Comparison of ENCODE assay signal across 17 mouse cellular contexts in genomic region chr11:107676207-107676940, GRCm38 (mm10). TPM values are rescaled to one million over a fixed set of nuclear protein-coding genes. Genes with fewer than 3 reads are reported as not detected.
DNase-seq lines count a peak whose midpoint lies in the region; ATAC-seq and TF ChIP-seq lines count a peak whose summit lies in the region.
"Had no signal": no experiment of that assay in that cellular context is flagged by ENCODE, and none has a peak within 500 bp of the region (broad histone marks: within the 10 kb centered on the region; RNA-seq: fewer than 3 reads in every experiment).

No protein-coding gene starts in this region.

- DNase-seq in heart, adult 8-10 months (ENCODE audit: low spot score), result peak; percentile 7
- DNase-seq in heart, postnatal 14 days, result no peak
- peak; percentile 58 for DNase-seq in CH12.LX (ENCODE audit: extremely low read depth)
- DNase-seq in forebrain, embryonic 14.5 days (ENCODE audit: low spot score), result peak; percentile 23
- DNase-seq in embryo, embryonic 10 days (ENCODE audit: low spot score), result no peak
- DNase-seq in layer of hippocampus, adult 11-12 months (ENCODE audit: low spot score), result no peak
- no peak for DNase-seq in kidney, adult 11 months
- DNase-seq: adrenal gland, postnatal 14 days; cerebellum, adult 18-20 months; kidney, adult 18-20 months; lung, postnatal 36 days; thymus, adult 18-20 months had no signal

- no peak for TF ChIP-seq POLR2A in CH12.LX (IDR thresholded peaks at IDR 0.05; ENCODE audit: low read depth, low read length)

- TF ChIP-seq EP300 in CH12.LX (IDR thresholded peaks at IDR 0.05; ENCODE audit: low read length), result peak; percentile 70

- H3K9me3 ChIP-seq in CH12.LX (replicated peaks; ENCODE audit: low read length), result no peaks in the 10 kb centered on the region
- H3K9me3 ChIP-seq in forebrain, embryonic 14.5 days (replicated peaks; ENCODE audit: control insufficient read depth, low read length), result no peaks in the 10 kb centered on the region
- no peaks in the 10 kb centered on the region for H3K9me3 ChIP-seq in midbrain, embryonic 12.5 days
- H3K9me3 ChIP-seq: embryonic facial prominence, embryonic 12.5 days; heart, embryonic 15.5 days had no signal

- dilution Hi-C loops in CH12.LX (cut with MboI; ENCODE audit: extremely low pct_ligation_motif_present, extremely low pct_unique_long_range_greater_than_20kb, low sequenced_read_pairs), result no loop called here

- no peak overlapping the region for H3K9ac ChIP-seq in CH12.LX (ENCODE audit: insufficient read depth, low read depth)
- no peak overlapping the region for H3K9ac ChIP-seq in forebrain, embryonic 14.5 days (ENCODE audit: low read length)
- no peak overlapping the region for H3K9ac ChIP-seq in midbrain, embryonic 12.5 days (replicated peaks)
- H3K9ac ChIP-seq: embryonic facial prominence, embryonic 12.5 days; heart, embryonic 15.5 days had no signal

- no peak overlapping the region for H3K27ac ChIP-seq in CH12.LX (ENCODE audit: insufficient read depth, low read depth)
- peak overlapping the region; percentile 39; the same call in 1 of the 2 replicates for H3K27ac ChIP-seq in forebrain, embryonic 14.5 days (ENCODE audit: low read depth, low read length)
- H3K27ac ChIP-seq in midbrain, embryonic 12.5 days (replicated peaks), result peak overlapping the region; percentile 30; the same call in 1 of the 2 replicates
- H3K27ac ChIP-seq: embryonic facial prominence, embryonic 12.5 days; heart, embryonic 15.5 days had no signal

- no peak overlapping the region for H3K4me3 ChIP-seq in CH12.LX (replicated peaks in 1 of 3; ENCODE audit: low read depth in 2 of 3, low read length in 2 of 3, poor library complexity in 1 of 3)
- no peak overlapping the region for H3K4me3 ChIP-seq in forebrain, embryonic 14.5 days (ENCODE audit: low read depth, low read length)
- H3K4me3 ChIP-seq in midbrain, embryonic 12.5 days, result no peak overlapping the region
- H3K4me3 ChIP-seq: embryonic facial prominence, embryonic 12.5 days; heart, embryonic 15.5 days had no signal

- 35% methylated on average over 17 of the region's 17 CpGs for WGBS in forebrain, embryonic 14.5 days
- 43% methylated on average over 17 of the region's 17 CpGs for WGBS in midbrain, embryonic 12.5 days

- H3K4me1 ChIP-seq in CH12.LX (ENCODE audit: control insufficient read depth in 1 of 2, insufficient read depth in 2 of 2), result peaks cover 4 to 21% of the 10 kb centered on the region in 2 experiments; a peak in 2 of 4 replicates
- H3K4me1 ChIP-seq in forebrain, embryonic 14.5 days (ENCODE audit: control insufficient read depth, insufficient read depth, low read length), result no peaks in the 10 kb centered on the region
- H3K4me1 ChIP-seq in midbrain, embryonic 12.5 days, result peaks cover 12% of the 10 kb centered on the region
- H3K4me1 ChIP-seq: embryonic facial prominence, embryonic 12.5 days had no signal

- 0 out of 2 replicates have a peak, but pooled peaks cover 1% of the 10 kb centered on the region for H3K79me2 ChIP-seq in CH12.LX (replicated peaks; ENCODE audit: control insufficient read depth, extremely low read depth, insufficient read depth, poor library complexity, severe bottlenecking)

- TF ChIP-seq RAD21 in CH12.LX (IDR thresholded peaks at IDR 0.05; ENCODE audit: low read depth, low read length), result no peak

- 0 out of 2 replicates have a peak, but pooled peaks have one; percentile 32 for ATAC-seq in forebrain, embryonic 14.5 days
- ATAC-seq in midbrain, embryonic 12.5 days (ENCODE audit: low FRiP score, low read depth), result no peak

- in situ Hi-C loops in CH12.LX (cut with MboI; ENCODE audit: low pct_ligation_motif_present, low pct_unique_long_range_greater_than_20kb, low sequenced_read_pairs), result no loop called here

- TF ChIP-seq CTCF in CH12.LX (conservative IDR thresholded peaks at IDR 0.05 in 1 of 2, IDR thresholded peaks at IDR 0.05 in 1 of 2; ENCODE audit: low read depth in 2 of 2, low read length in 2 of 2), result no peak

- intact Hi-C loops in heart, postnatal 14 days (cut with DNase I), result no loop called here

- H3K27me3 ChIP-seq in CH12.LX (replicated peaks), result no peaks in the 10 kb centered on the region
- no peaks in the 10 kb centered on the region for H3K27me3 ChIP-seq in forebrain, embryonic 14.5 days (replicated peaks; ENCODE audit: control insufficient read depth, insufficient read depth, low read length)
- no peaks in the 10 kb centered on the region for H3K27me3 ChIP-seq in midbrain, embryonic 12.5 days
- H3K27me3 ChIP-seq: embryonic facial prominence, embryonic 12.5 days; heart, embryonic 15.5 days had no signal

- H3K36me3 ChIP-seq in CH12.LX (replicated peaks in 1 of 2; ENCODE audit: control insufficient read depth in 1 of 2, insufficient read depth in 1 of 2, low read length in 1 of 2), result peaks cover 45 to 73% of the 10 kb centered on the region in 2 experiments
- peaks cover 34% of the 10 kb centered on the region for H3K36me3 ChIP-seq in forebrain, embryonic 14.5 days (ENCODE audit: control insufficient read depth, insufficient read depth, low read length)
- H3K36me3 ChIP-seq in midbrain, embryonic 12.5 days, result peaks cover 24% of the 10 kb centered on the region

- H3K4me2 ChIP-seq in CH12.LX (ENCODE audit: insufficient read depth, low read depth, poor library complexity, severe bottlenecking), result no peak overlapping the region
- H3K4me2 ChIP-seq in forebrain, embryonic 14.5 days (ENCODE audit: low read length), result 0 out of 2 replicates have a peak overlapping the region, but pooled peaks have one; percentile 19
- H3K4me2 ChIP-seq in midbrain, embryonic 12.5 days (replicated peaks), result peak overlapping the region; percentile 19; the same call in 1 of the 2 replicates
- H3K4me2 ChIP-seq: embryonic facial prominence, embryonic 12.5 days; heart, embryonic 15.5 days; liver, embryonic 11.5 days had no signal

TF ChIP-seq in CH12.LX, 34 proteins besides CTCF, POLR2A, EP300 and RAD21:
- TF ChIP-seq IRF4 (IDR thresholded peaks at IDR 0.05; ENCODE audit: low read depth, low read length) (peak; percentile 41; the same call in 1 of the 2 replicates), TBP (conservative IDR thresholded peaks at IDR 0.05; ENCODE audit: low read depth, low read length) (no peak), MXI1 (IDR thresholded peaks at IDR 0.05; ENCODE audit: low read depth, low read length) (0 out of 2 replicates have a peak, but pooled peaks have one; percentile 30), RCOR1 (conservative IDR thresholded peaks at IDR 0.05; ENCODE audit: low read depth, low read length) (no peak), PAX5 (IDR thresholded peaks at IDR 0.05; ENCODE audit: low read length) (no peak), KAT2A (IDR thresholded peaks at IDR 0.05; ENCODE audit: insufficient replicate concordance, low read length) (no peak), ZC3H11A (IDR thresholded peaks at IDR 0.05; ENCODE audit: low read depth, low read length) (no peak), NRF1 (IDR thresholded peaks at IDR 0.05; ENCODE audit: low read depth, low read length) (no peak), MAFK (IDR thresholded peaks at IDR 0.05; ENCODE audit: insufficient replicate concordance, low read length) (no peak), BHLHE40 (IDR thresholded peaks at IDR 0.05; ENCODE audit: low read depth, low read length) (peak; percentile 5; the same call in 1 of the 2 replicates), E2F4 (IDR thresholded peaks at IDR 0.05; ENCODE audit: insufficient replicate concordance, low read depth, low read length) (no peak), ZMIZ1 (IDR thresholded peaks at IDR 0.05; ENCODE audit: low read depth, low read length) (no peak), CHD2 (IDR thresholded peaks at IDR 0.05; ENCODE audit: low read length) (no peak), MAX (IDR thresholded peaks at IDR 0.05; ENCODE audit: low read length) (no peak), CHD1 (IDR thresholded peaks at IDR 0.05; ENCODE audit: low read depth, low read length) (no peak), SIN3A (IDR thresholded peaks at IDR 0.05; ENCODE audit: low read length) (no peak), ELF1 (IDR thresholded peaks at IDR 0.05; ENCODE audit: low read depth, low read length) (0 out of 2 replicates have a peak, but pooled peaks have one; percentile 36), JUN (IDR thresholded peaks at IDR 0.05; ENCODE audit: insufficient read depth, low read depth, low read length) (no peak), UBTF (IDR thresholded peaks at IDR 0.05; ENCODE audit: low read depth, low read length) (no peak)

RNA-seq across cellular contexts. Expression of gene Cacng1, which starts 39.9 kb away (rescaled TPM):
- under 1 TPM in 1 of 4 experiments, not detected in 3; 0.31 TPM for total RNA-seq in heart, adult 8-10 months (2022)
- total RNA-seq in heart, postnatal 14 days (2021), result not detected
- total RNA-seq in CH12.LX (2012; rRNA removed) (not detected in 2 replicates), CH12.LX (2014; rRNA removed) (not detected in 2 replicates)
- not detected in 2 replicates for polyA plus RNA-seq in CH12.LX (2012; ENCODE audit: insufficient read length, low read depth)
- 0.14 and 0.28 TPM in 2 replicates for polyA plus RNA-seq in forebrain, embryonic 14.5 days (2014; fragmentation: Nextera tagmentation; extraction: Ambion mirVana)
- 0.18 and 0.19 TPM in 2 replicates for polyA plus RNA-seq in midbrain, embryonic 12.5 days (2016; fragmentation: Nextera tagmentation; extraction: Ambion mirVana)
- total RNA-seq: layer of hippocampus, postnatal 25 days had no signal
- polyA plus RNA-seq: liver, embryonic 11.5 days had no signal

Comparison
In these comparisons a context has a peak if more than half of its experiments do, and no peak if none do; other contexts are left out.
1. DNase-seq: peak in heart, adult 8-10 months (single experiment), CH12.LX (single experiment) and forebrain, embryonic 14.5 days (single experiment); none in heart, postnatal 14 days (0 of 2), embryo, embryonic 10 days (single experiment), layer of hippocampus, adult 11-12 months (single experiment) and kidney, adult 11 months (single experiment).